Mouse (Mus musculus) liver, adult 2 months (tissue): ENCODE results near the gene Zfp715.

Source experiments
- CTCF ChIP-seq: fragments of 200-500 bp; IDR thresholded peaks from 2 replicates; pipeline ENCODE4 v1.5.1; 2011; ENCODE audit warnings: low read depth, low read length, control low read depth
- POLR2A ChIP-seq: fragments of 200-500 bp; IDR thresholded peaks from 2 replicates; pipeline ENCODE4 v1.6.1; 2011; ENCODE audit warnings: low read length, control low read depth; ENCODE audit not compliant: insufficient read depth; ENCODE audit errors: extremely low read depth

DNA sequence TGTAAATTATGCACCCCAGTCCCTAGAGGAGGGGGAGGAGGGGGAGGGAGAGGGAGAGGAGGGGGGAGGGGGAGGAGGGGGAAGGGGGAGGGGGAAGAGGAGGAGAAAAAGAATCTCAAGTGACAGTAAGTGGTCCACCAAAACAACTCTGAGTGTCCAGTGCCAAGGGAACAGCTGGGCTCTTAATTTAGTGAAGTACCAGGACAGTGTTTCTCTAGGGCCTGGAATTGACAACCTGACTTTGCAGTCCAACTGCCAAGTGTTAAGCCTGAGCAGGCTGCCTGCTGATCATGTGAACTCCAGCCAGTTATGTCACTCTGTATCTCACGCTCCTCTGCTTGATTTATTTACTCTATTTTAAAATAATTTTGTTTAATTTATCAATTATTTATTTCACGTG lies 20.8 kb upstream of the Zfp715 start:
- TF ChIP-seq CTCF (no peak), POLR2A (no peak)
